Mouse (Mus musculus) thymus, adult 2 months (tissue): ENCODE data around the gene Trim8.

Source experiments
- CTCF ChIP-seq: fragments of 200-500 bp; IDR thresholded peaks from 2 replicates; pipeline ENCODE4 v1.5.1; 2012; ENCODE audit warnings: mild to moderate bottlenecking, control low read depth, low read length, moderate library complexity, borderline replicate concordance; ENCODE audit not compliant: control insufficient read depth, poor library complexity, insufficient read depth; ENCODE audit errors: extremely low read depth
- POLR2A ChIP-seq: fragments of 200-500 bp; IDR thresholded peaks from 2 replicates; pipeline ENCODE4 v1.6.1; 2012; ENCODE audit warnings: mild to moderate bottlenecking, low read length, control low read depth, moderate library complexity; ENCODE audit not compliant: control insufficient read depth, poor library complexity, insufficient read depth; ENCODE audit errors: extremely low read depth

DNA sequence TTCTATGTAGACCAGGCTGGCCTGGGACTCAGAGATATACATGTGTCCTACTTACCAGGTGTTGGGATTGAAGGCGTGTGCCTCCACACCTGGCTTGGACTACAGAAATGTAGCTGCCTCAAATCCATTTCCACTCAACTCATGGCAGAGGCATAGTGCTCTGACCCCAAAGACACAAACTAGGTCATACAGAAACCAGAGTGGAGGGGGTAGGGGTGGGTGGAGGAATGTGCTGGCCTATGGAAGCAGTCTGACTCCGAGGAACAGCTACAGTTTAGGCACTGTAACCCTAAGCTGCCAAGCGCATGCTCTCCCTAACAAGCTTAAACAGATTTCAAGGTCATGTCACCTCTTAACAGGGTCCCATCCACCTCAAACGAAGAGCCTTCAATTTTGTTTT is 62.1 kb downstream of the Trim8 start:
- TF ChIP-seq CTCF (no peak), POLR2A (no peak)
